Mouse (Mus musculus) liver, adult 2 months (tissue): ENCODE results near the gene Tex19.1. TPM values are rescaled to one million over a fixed set of nuclear protein-coding genes. Genes with fewer than 3 reads are reported as not detected.

Experiments used
- DNase-seq: peaks from one replicate; pipeline ENCODE4 v3.0.0-alpha.2; 2011; ENCODE audit warnings: low read depth, low spot score; ENCODE audit errors: extremely low read depth
- H3K27ac ChIP-seq: fragments of 200-500 bp; replicated peaks from 2 replicates; pipeline ENCODE4 v1.5.1; 2012; ENCODE audit warnings: low read depth, mild to moderate bottlenecking, control low read depth, inconsistent platforms, low read length; ENCODE audit not compliant: insufficient read depth
- H3K27me3 ChIP-seq: fragments of 200-500 bp; 2 replicates; pipeline ENCODE4 v1.6.1; 2012; ENCODE audit warnings: mild to moderate bottlenecking, moderate library complexity, low read length, inconsistent platforms; ENCODE audit not compliant: control insufficient read depth, insufficient read depth
- H3K36me3 ChIP-seq: fragments of 200-500 bp; 2 replicates; pipeline ENCODE4 v1.6.1; 2012; ENCODE audit warnings: low read length, inconsistent platforms; ENCODE audit not compliant: control insufficient read depth, insufficient read depth
- H3K4me1 ChIP-seq: fragments of 200-500 bp; 2 replicates; pipeline ENCODE4 v1.6.1; 2011; ENCODE audit warnings: low read length; ENCODE audit not compliant: control insufficient read depth, insufficient read depth
- H3K4me3 ChIP-seq: fragments of 200-500 bp; 2 replicates; pipeline ENCODE4 v1.5.1; 2011; ENCODE audit warnings: low read depth, mild to moderate bottlenecking, control low read depth, low read length, moderate library complexity; ENCODE audit not compliant: insufficient read depth
- H3K79me2 ChIP-seq: fragments of 200-500 bp; 2 replicates; pipeline ENCODE4 v1.6.1; 2012; ENCODE audit warnings: inconsistent platforms, mild to moderate bottlenecking, low read length, moderate library complexity; ENCODE audit not compliant: control insufficient read depth, insufficient read depth
- H3K9ac ChIP-seq: fragments of 200-500 bp; 2 replicates; pipeline ENCODE4 v1.6.1; 2012; ENCODE audit warnings: low read depth, mild to moderate bottlenecking, control low read depth, inconsistent platforms, low read length
- CTCF ChIP-seq: fragments of 200-500 bp; IDR thresholded peaks from 2 replicates; pipeline ENCODE4 v1.5.1; 2011; ENCODE audit warnings: low read depth, low read length, control low read depth
- POLR2A ChIP-seq: fragments of 200-500 bp; IDR thresholded peaks from 2 replicates; pipeline ENCODE4 v1.6.1; 2011; ENCODE audit warnings: low read length, control low read depth; ENCODE audit not compliant: insufficient read depth; ENCODE audit errors: extremely low read depth
- WGBS: fragments of 180-500 bp; shearing (Covaris S2); methylation state at CpG from one replicate; pipeline ENCODE4 v1.1.7; 2018; 5-methylcytosine and 5-hydroxymethylcytosine counted together
- polyA plus RNA-seq: library from polyadenylated mRNA; depleted of rRNA; stranded (reverse); fragments of >200 nt; gene quantifications from 2 replicates; pipeline ENCODE4 v1.2.3, GENCODE M21; 2012
- total RNA-seq: library from RNA; depleted of rRNA; stranded (reverse); fragments of >200 nt; gene quantifications from 2 replicates; pipeline ENCODE4 v1.2.3, GENCODE M21; 2014

Tex19.1 gene
- total and polyA plus RNA-seq, 2 experiments: not detected

DNA sequence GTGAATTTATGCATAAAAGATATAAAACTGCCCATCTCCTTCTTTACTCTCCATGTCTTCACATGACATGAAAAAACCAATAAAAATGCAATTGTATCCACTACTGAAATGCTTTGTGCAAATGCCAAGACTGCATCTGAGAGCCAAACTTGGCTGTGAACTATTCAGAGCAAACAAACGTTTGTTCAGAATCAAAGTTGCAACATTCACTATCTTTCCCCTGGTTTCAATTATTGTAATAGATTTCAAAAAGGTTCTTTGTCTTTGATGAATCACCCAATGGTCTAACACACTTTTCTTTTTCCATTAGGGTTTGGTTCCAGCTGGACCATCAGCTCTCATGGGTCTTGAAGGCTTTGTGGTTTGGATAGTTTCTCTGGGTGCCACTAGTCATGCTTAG, 16.3 kb upstream of the Tex19.1 start:
- H3K4me3 ChIP-seq: no peak overlapping the region
- peak; percentile 78 for DNase-seq
- H3K27ac ChIP-seq: no peak overlapping the region
- WGBS: 20% methylated on average over 1 of the region's 1 CpGs
- no peaks in the 10 kb centered on the region for H3K4me1 ChIP-seq
- no peaks in the 10 kb centered on the region for H3K79me2 ChIP-seq
- H3K27me3 ChIP-seq: no peaks in the 10 kb centered on the region
- no peak overlapping the region for H3K9ac ChIP-seq
- no peaks in the 10 kb centered on the region for H3K36me3 ChIP-seq
- no peak for TF ChIP-seq CTCF
- no peak for TF ChIP-seq POLR2A

DNA sequence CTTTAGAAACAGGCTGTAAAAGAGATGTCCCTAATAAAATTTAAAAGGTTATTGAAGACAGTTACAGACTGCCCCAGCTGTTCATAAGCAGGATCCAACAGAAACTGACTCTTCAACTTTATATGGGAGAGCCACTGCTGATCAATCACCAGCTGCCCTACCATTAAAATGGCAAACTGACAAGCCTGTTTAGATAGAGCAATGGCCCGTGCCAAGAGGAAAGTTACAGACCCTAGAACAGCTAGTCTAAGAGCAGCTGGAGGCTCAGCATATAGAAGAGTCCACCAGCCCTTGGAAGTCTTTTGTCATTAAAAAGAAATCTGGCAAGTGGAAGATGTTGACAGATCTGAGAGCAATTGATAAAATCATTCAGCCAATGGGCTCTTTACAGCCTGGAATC, 11.3 kb upstream of the Tex19.1 start:
- Histone ChIP-seq H3K4me1 (peaks cover 3% of the 10 kb centered on the region), H3K79me2 (no peaks in the 10 kb centered on the region), H3K27me3 (no peaks in the 10 kb centered on the region), H3K9ac (no peak overlapping the region), H3K36me3 (no peaks in the 10 kb centered on the region), H3K4me3 (no peak overlapping the region), H3K27ac (no peak overlapping the region)
- 81% methylated on average over 1 of the region's 1 CpGs for WGBS
- no peak for TF ChIP-seq POLR2A
- no peak for TF ChIP-seq CTCF
- DNase-seq: no peak

DNA sequence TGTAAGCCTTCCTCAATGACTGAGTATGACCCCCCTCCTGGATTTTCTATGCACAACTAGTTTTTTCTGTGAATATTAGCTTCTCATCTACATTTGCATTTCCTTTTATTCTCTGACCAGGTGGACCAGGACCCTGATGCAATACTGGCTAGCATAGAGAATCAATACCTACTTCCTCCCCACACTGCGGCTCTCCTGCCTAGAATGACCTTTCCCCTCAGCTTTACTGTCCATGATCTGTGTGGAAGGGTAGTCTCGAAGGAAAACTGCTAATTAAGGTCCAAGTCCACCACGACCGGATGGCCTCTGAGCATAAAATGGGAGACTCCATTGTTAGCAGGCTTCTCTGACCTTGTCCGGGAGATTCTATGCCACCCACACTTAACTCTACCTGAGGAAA, 8.3 kb upstream of the Tex19.1 start:
- Histone ChIP-seq H3K36me3 (no peaks in the 10 kb centered on the region), H3K27ac (no peak overlapping the region), H3K4me3 (no peak overlapping the region), H3K79me2 (no peaks in the 10 kb centered on the region), H3K9ac (no peak overlapping the region), H3K4me1 (peaks cover 3% of the 10 kb centered on the region), H3K27me3 (no peaks in the 10 kb centered on the region)
- no peak for TF ChIP-seq CTCF
- no peak for TF ChIP-seq POLR2A
- DNase-seq: peak; percentile 52
- WGBS: 23% methylated on average over 5 of the region's 5 CpGs

DNA sequence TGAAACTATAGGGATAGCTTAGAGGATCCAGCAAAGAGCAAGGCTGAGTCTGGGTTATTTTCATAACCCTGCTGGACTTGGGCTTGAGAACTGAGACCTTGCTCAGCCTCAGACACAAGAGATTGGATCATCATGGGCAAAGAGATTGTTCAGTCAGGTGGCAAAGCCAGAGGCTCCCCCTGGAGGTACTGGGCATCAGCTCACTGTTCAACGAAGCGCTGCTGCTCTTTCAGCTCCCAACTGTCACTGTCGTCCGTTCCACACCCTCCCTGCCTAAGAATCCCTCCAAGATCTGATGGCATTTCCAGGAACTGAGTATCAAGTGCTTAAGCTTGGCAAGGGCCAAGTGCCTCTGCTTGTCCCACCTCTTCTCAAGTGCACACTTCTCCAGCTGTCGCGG, 7.2 kb upstream of the Tex19.1 start:
- Histone ChIP-seq H3K36me3 (no peaks in the 10 kb centered on the region), H3K4me1 (peaks cover 11% of the 10 kb centered on the region), H3K79me2 (no peaks in the 10 kb centered on the region), H3K9ac (no peak overlapping the region), H3K27ac (no peak overlapping the region), H3K4me3 (no peak overlapping the region), H3K27me3 (no peaks in the 10 kb centered on the region)
- no peak for DNase-seq
- TF ChIP-seq CTCF (peak; percentile 22; the same call in 1 of the 2 replicates), POLR2A (no peak)
- WGBS: 80% methylated on average over 6 of the region's 6 CpGs

DNA sequence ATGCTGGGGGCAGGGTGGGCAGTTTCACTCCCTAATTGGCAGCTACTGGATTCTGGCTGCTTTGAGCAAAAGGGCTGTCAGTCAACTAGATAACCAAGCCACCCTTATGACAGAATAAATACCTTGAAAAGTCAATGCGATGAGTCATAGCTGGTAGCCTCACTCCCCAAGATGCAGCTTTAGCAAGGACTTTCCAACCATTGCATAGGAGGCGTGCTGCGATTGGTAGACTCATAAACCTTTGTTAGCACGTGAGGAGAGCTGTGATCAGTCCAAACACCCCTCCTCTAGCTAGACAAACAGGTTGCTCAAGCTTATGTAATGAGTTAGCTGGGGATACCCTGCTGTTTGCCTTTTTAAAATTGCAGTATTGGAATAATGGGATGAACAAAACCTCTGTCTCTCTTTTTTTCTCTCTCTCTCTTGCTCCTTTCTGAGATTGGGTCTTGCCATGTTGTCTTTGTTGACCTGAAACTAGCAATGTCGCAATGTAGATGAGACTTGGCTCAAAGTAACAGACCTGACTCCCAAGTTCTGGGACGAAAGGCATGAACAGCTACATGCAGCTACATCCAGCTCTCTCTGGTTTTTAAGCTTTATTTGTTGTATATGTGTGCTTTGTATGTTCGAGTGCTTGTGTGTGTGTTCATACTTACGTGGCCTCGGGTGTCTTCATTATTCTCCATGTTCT, 2.5 kb upstream of the Tex19.1 start:
- peak; percentile 79 for DNase-seq
- no peak overlapping the region for H3K27ac ChIP-seq
- H3K36me3 ChIP-seq: no peaks in the 10 kb centered on the region
- TF ChIP-seq CTCF: no peak
- TF ChIP-seq POLR2A: no peak
- no peak overlapping the region for H3K9ac ChIP-seq
- H3K4me1 ChIP-seq: peaks cover 9% of the 10 kb centered on the region; the same call in 1 of the 2 replicates
- H3K4me3 ChIP-seq: no peak overlapping the region
- WGBS: 40% methylated on average over 9 of the region's 9 CpGs
- H3K27me3 ChIP-seq: no peaks in the 10 kb centered on the region
- no peaks in the 10 kb centered on the region for H3K79me2 ChIP-seq

DNA sequence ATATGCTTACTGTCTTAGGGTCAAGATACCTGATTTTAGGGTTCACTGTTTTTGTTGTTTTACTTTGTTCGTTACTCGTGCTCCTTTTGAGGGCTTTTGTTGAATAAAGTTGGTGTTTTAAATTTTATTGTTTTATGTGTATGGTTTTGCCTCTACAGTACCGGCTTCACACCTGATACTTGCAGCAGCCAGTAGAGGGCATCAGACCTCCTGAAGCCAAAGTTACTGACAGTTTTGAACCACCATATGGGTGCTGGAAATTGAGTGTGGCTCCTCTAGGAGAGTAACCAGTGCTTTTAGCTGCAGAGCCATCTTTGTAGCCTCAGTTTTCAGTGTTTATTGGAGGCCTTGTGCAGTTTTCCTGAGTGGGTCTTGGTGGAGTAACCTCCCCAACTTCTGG, 2.2 kb downstream of the Tex19.1 start:
- Histone ChIP-seq H3K9ac (no peak overlapping the region), H3K27me3 (no peaks in the 10 kb centered on the region), H3K79me2 (no peaks in the 10 kb centered on the region), H3K27ac (no peak overlapping the region), H3K4me3 (no peak overlapping the region), H3K36me3 (no peaks in the 10 kb centered on the region), H3K4me1 (peaks cover 7% of the 10 kb centered on the region; the same call in 1 of the 2 replicates)
- TF ChIP-seq POLR2A (no peak), CTCF (peak; percentile 38; the same call in 1 of the 2 replicates)
- DNase-seq: no peak
- 86% methylated on average over 3 of the region's 3 CpGs for WGBS
